Mouse (Mus musculus): ENCODE results near the gene Dock4.
A peak's percentile ranks its signal among the peaks of the same experiment; 100 is the strongest.

Gene Dock4

DNA sequence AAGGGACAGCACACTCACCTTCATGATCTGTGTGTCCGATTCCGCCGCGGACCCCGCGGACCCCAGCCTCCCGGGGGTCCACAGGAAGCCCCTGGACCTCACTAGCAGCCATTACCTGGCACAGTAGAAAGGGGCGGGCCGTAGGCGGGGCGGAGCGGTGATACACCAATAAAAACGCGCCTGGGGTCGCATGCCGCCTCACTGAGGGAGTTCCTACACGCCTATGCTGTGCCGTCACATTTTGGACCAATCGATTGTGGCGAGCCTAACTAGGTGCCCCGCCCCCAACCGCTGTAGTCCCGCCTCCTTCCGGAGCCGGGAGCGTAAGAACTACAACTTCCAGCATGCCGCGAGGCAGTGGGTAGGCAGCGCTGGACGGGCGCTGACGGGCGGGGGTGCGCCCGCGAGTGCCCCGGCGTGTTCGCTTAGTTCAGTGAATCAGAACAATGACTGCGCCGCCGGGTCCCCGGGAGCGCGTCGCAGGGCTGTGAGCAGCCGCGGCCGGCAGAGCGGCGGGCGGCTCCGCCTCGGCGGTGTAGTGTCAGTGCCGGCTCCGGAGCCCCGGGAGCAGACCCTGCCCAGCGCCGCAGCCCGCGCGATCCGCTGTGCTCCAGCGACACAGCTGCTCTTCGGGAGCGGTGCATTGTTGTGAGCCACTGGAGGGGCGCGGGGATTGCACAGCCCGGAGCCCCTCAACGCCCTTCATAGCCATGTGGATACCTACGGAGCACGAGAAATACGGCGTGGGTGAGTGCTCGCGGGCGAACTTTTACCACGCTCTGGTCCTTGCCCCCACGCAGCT lies at the start of gene Dock4, which contains the start of gene Zfp277:
TSS of gene Dock4 (plus strand) at position 305 of the 802 bp plus-strand sequence.
TSS of gene Zfp277 (minus strand) at position 255 of the 802 bp plus-strand sequence.
- peak; percentile 100 for DNase-seq (ENCODE audit: low spot score)

GRCm38 (mm10) chr12:40398916-40399315 lies 46.8 kb upstream of the Dock4 start:
- no peak for DNase-seq (ENCODE audit: low spot score)

DNA sequence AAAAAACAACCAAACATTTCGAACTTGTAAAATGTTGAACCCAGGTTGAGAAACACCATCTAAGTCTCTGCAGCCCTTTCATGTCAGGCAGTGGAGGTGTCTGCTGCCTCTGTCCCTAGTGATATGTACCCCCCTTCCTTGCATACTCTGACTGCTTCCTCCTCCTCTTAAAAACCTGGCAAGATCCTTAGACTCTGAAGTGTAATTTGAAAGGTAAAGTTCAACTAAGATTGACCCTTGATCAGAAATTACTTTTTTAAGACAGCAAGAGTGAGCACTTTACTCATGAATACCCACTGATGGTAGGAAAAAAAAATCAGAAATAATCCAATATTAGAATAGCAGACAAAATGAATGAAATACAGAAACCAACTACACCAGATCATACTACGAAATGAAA lies 46.4 kb upstream of the Dock4 start:
- no peak for DNase-seq (ENCODE audit: low spot score)

DNA sequence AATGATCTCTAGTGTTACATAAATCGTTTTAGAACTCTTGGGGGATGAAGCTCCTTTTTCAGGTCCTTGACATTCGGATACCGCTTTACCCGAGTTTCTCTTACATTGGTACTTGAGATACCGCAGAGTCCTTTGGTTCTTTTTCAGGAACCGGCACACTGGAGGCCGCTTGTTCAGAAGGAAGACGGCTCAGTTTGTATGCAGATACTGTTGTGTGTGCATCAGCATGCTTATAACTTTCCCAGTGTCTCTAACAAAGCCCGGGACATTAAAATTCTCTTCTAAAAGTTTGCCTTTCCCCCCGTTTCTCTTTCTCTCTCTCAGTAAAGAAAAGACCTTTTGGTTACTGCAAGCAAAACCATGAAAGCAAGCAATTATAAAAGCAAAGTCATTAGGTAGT lies 45.9 kb upstream of the Dock4 start:
- DNase-seq (ENCODE audit: low spot score) = no peak

DNA sequence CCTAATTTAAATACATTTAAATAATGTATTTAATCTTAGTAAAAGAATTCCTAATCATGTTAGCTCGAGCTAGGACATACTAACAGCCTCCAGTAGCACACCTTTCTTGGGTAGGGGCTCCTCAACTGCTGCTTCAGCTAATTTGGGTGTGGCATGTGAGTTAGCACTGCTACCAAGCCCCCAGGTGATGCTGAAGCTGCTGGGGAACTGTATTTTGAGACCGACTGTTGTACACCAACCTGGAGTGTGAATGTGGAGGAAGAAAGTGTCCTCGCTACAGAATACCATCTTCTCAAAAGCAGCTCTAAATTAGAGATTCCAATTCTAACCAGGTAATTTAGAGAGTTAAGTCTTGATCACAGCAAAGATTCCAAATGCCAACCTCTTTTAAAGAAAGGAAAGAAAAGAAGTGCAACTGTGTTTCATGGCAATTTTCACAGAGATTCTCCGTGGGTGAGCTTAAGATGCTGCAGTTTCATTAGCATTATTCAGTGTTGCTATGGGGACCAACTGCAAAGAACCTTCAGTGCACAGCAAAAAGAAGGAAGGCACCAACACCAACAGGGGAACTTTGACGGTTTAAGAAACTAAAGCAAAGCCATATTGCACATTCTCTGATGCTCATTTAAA lies 31.0 kb upstream of the Dock4 start:
- DNase-seq (ENCODE audit: low spot score) = no peak

DNA sequence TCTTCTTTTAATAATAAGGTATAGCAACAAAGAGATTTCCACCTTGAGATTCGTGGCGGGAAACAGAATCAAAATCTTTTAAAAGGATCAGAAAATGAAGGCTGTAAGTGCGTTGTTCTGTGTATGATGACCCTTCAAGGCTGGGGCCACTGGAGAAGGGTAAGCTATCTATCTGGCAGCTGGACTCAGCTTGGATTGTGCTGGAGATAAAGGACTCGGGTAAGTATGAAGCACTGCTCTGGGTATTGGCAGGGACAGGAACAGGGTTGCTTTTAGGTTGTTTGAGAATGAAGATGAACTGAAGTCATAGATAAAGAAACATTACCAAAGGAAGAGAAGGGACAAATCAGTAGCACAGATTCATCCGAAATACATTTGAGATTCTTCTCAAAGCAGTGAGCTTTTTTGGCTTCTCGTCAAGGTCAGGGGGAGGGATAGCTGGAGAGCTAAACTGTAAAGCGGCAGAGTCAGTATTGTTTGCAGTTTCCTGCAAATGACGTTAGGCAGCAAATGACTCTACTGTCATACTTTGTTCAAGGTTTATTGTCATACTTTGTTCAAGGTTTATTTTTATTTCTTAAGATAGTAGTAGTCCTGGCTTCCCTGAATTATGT lies 30.3 kb upstream of the Dock4 start:
- DNase-seq (ENCODE audit: low spot score) = no peak

DNA sequence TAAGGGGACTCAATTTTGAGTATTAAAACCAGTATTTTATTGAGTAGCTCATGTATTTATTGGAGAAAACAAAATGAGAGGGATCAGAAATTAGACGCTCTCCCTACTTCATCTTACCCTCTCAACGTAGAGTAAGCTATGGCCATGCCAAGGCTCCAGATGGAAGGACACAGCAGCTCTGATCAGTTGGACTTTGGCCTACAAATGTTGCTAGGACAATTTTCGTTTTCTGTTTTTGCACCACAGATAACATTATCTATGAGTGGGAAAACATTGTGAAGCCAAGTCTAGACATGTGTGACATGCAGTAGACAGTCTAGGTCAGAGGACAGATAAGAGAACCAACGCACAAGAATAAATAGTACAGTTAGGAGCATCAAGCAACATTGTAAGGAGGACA lies 28.5 kb upstream of the Dock4 start:
- DNase-seq (ENCODE audit: low spot score) = no peak

DNA sequence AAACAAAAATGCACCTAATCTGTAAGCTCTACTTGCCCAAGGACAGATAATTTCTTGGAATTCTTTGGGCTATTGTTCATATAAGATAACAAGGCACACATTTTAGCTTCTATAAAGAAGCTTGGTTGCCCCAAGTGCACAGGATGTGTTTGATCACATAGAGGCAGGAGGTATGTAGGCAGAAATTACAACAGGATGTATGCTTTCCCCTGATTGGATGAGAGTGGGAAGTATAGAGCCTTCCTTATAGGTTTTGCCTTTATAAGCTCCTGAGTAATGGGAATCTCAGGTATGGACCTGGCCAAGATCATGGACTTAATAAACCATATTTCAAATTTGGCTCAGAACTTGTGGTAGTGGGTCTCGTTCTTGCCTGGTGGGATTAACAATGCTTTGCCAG lies 20.8 kb upstream of the Dock4 start:
- DNase-seq (ENCODE audit: low spot score) = no peak

GRCm38 (mm10) chr12:40427606-40428005 lies 18.1 kb upstream of the Dock4 start:
- no peak for DNase-seq (ENCODE audit: low spot score)

- DNase-seq (ENCODE audit: low spot score) = no peak
These were observed 15.8 kb upstream of the Dock4 start for GRCm38 (mm10) chr12:40429976-40430375.

GRCm38 (mm10) chr12:40431075-40431474 lies 14.7 kb upstream of the Dock4 start:
- DNase-seq (ENCODE audit: low spot score) = no peak

GRCm38 (mm10) chr12:40434101-40434500 lies 11.7 kb upstream of the Dock4 start:
- no peak for DNase-seq (ENCODE audit: low spot score)

DNA sequence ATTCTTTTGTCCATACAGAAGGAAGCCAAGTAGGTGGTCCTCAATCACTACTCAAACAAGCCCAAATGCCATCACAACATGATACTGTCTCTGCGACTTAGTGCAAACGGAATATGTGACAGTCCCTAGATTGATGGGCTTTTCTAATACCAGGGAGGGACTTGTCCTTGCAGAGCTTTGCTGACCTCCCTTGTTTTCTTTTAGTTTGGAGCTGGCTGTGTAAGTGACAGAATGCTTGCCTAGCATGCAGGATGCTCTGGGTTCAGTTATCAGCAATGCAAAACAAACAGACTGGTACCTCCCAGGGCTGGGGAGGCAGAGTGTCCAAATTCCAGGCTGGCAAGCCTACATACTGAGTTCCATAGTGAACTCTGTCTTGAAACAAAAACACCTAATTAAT lies 7.7 kb upstream of the Dock4 start:
- no peak for DNase-seq (ENCODE audit: low spot score)

DNA sequence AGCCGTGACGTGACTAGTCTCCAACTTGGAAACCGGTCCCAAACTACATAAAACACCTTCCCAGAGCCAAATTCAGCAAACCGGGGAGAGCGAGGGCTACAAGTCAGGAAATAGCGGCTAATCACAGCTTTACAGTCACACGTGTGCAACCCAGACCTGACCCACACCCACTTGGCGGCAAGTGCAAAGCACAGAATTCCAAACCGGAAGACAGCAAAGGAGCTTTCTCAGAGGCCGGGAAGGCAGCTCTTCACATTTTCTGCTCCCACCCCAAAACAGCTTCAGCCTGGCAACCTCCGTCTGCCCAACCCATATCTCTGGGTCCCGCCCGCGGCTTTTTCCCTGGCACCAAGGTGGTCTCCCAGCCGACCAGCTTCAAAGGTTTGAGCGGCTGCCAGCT lies 546 bp upstream of the Dock4 start:
- DNase-seq (ENCODE audit: low spot score) = no peak

- peak; percentile 64 for DNase-seq (ENCODE audit: low spot score)
These were observed 964 bp downstream of the Dock4 start for GRCm38 (mm10) chr12:40446450-40447381.

DNA sequence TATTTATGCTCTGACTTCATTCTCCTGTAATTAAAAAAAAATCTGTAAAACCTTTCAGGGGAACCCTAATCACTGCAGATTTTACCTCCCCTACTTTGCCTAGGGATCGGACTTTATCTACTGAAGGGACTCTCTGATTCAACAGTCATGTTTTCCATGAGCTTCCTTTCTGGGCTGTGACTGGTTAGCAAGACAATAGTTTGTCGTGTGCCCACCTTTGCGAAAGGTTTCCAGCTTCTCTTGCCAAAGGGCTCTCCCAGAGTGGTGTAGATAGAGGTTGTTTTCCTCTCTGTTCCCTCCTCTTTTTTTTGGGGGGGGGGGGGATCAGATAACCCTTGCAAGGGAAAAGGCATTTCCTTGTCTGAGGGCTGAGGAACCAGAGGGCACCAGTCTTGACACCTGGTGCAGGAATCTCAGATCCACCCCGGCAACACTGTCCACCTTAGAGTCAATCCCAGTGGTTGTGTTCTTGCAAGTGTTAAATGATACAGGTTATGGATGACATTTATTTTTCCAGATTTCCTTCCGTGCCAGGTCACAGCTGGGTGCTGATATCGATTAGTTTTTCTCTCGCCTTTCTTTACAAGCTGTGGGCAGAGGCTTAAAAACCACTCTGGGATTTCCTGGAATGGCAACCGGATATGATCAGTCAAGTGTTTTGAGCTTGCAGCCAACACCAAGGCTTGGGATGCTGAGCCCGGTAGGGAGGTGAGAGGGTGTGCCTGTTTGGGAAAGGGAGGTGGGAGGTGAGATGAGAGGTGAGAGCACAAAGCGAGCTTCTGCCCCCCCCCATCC lies 2.0 kb downstream of the Dock4 start:
- DNase-seq (ENCODE audit: low spot score) = peak; percentile 32

- no peak for DNase-seq (ENCODE audit: low spot score)
These were observed 3.5 kb downstream of the Dock4 start for GRCm38 (mm10) chr12:40449119-40449795.

DNA sequence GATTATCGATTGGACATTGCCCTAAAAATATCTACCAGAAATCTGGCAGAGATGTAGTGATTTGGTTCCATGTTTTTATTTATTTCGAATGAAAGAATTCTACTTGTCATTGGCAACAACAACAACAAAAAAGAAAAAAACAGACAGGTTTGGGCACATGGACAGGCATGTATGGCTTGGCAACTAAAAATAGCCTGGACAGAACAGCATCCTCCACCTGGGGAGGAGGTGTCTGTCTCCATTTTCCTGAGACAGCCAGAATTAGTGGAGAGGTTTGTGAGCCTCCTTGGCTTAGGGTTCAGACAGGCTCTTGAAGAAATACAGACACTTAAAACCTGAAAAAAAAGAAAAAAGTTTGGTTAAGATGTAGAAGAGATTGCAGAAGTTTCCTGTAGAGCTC lies 10.8 kb downstream of the Dock4 start:
- no peak for DNase-seq (ENCODE audit: low spot score)

- no peak for DNase-seq (ENCODE audit: low spot score)
These were observed 13.2 kb downstream of the Dock4 start for GRCm38 (mm10) chr12:40458977-40459376.

DNA sequence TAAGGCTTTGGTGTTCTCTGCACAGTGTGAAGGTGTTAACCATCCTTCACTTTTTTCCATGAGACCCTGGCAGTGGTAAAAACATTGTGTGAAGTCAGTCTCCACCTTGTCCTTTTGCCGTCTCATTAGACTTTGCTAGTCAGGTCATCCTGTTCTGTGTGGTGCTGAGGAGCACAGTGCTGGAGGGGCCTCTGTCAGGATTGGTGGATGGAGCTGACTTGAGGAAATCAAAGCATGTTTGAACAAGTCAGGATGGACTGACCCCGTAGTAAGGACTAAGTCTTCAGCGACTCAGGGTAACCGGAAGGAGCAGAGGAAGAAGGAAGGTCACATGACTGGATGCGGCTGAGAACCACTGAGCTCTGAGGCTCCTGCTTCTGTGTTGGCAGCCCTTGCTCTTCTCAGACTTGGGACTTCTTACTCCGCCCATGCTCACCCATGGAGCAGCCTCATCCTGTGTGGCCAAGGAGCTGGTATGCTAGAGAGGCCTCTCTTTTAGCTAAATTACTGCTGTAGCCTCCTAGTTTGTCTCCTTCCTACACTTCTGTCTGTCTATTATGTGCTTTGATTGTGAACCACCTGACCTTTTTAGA lies 14.0 kb downstream of the Dock4 start:
- DNase-seq (ENCODE audit: low spot score) = no peak

Measured in retina, embryonic 14.5 days (tissue).